Comparison of ENCODE assay signal across 9 mouse cellular contexts in genomic region chr7:30564970-30565571, GRCm38 (mm10). TPM values are rescaled to one million over a fixed set of nuclear protein-coding genes. Genes with fewer than 3 reads are reported as not detected.
DNase-seq lines count a peak whose midpoint lies in the region; ATAC-seq lines count a peak whose summit lies in the region.
"Had no signal": no experiment of that assay in that cellular context is flagged by ENCODE, and none has a peak within 500 bp of the region (broad histone marks: within the 10 kb centered on the region; RNA-seq: fewer than 3 reads in every experiment).

TSS of gene Igflr1 (plus strand) at chr7:30565427.

- H3K4me2 ChIP-seq in forebrain, embryonic 11.5 days (ENCODE audit: low read depth, low read length, severe bottlenecking) = no peak within 1 kb of the TSS
- H3K4me2 ChIP-seq in midbrain, embryonic 12.5 days (replicated peaks) = peak within 1 kb of the TSS; percentile 62; the same call in 1 of the 2 replicates
- H3K4me2 ChIP-seq in midbrain, embryonic 11.5 days = no peak within 1 kb of the TSS
- peak within 1 kb of the TSS; percentile 54; the same call in 1 of the 2 replicates for H3K4me2 ChIP-seq in neural tube, embryonic 14.5 days (ENCODE audit: low read depth, low read length)

- no peak within 1 kb of the TSS for H3K9ac ChIP-seq in forebrain, embryonic 11.5 days (ENCODE audit: low read length)
- no peak within 1 kb of the TSS for H3K9ac ChIP-seq in midbrain, embryonic 12.5 days (replicated peaks)
- H3K9ac ChIP-seq in midbrain, embryonic 11.5 days (ENCODE audit: low read length) = no peak within 1 kb of the TSS
- no peak within 1 kb of the TSS for H3K9ac ChIP-seq in neural tube, embryonic 14.5 days (replicated peaks; ENCODE audit: low read depth, low read length)

- WGBS in forebrain, embryonic 10.5 days = 95% methylated on average over 12 of the region's 12 CpGs
- 97% methylated on average over 12 of the region's 12 CpGs for WGBS in forebrain, embryonic 11.5 days
- WGBS in midbrain, embryonic 12.5 days = 94% methylated on average over 12 of the region's 12 CpGs
- 95% methylated on average over 12 of the region's 12 CpGs for WGBS in midbrain, embryonic 11.5 days
- whole genome bisulfite sequencing in neural tube, embryonic 14.5 days = 96% methylated on average over 12 of the region's 12 CpGs

- DNase-seq in forebrain, embryonic 10.5 days (ENCODE audit: extremely low spot score, low spot score) = no peak
- no peak for DNase-seq in forebrain, embryonic 11.5 days (ENCODE audit: low spot score)
- DNase-seq in midbrain, embryonic 11.5 days (ENCODE audit: low spot score, missing footprints) = no peak
- no peak for DNase-seq in right cerebral cortex, postnatal 36 days (ENCODE audit: low spot score in 2 of 2)

- H3K4me3 ChIP-seq in forebrain, embryonic 10.5 days = peak within 1 kb of the TSS; percentile 72
- no peak within 1 kb of the TSS for H3K4me3 ChIP-seq in forebrain, embryonic 11.5 days (ENCODE audit: low read depth, low read length)
- 0 out of 2 replicates have a peak within 1 kb of the TSS, but pooled peaks have one; percentile 7 for H3K4me3 ChIP-seq in midbrain, embryonic 12.5 days
- H3K4me3 ChIP-seq in midbrain, embryonic 11.5 days (ENCODE audit: low read depth, low read length) = no peak within 1 kb of the TSS
- H3K4me3 ChIP-seq in neural tube, embryonic 14.5 days (ENCODE audit: low read depth, low read length) = no peak within 1 kb of the TSS

- peaks cover 19% of the 10 kb centered on the region for H3K4me1 ChIP-seq in forebrain, embryonic 10.5 days
- H3K4me1 ChIP-seq in forebrain, embryonic 11.5 days (replicated peaks; ENCODE audit: control insufficient read depth, insufficient read depth, low read length) = peaks cover 8% of the 10 kb centered on the region; the same call in 1 of the 2 replicates
- peaks cover 18% of the 10 kb centered on the region for H3K4me1 ChIP-seq in midbrain, embryonic 12.5 days
- H3K4me1 ChIP-seq in midbrain, embryonic 11.5 days (ENCODE audit: control insufficient read depth, insufficient read depth, low read length) = peaks cover 8% of the 10 kb centered on the region
- H3K4me1 ChIP-seq in neural tube, embryonic 14.5 days (ENCODE audit: control insufficient read depth, insufficient read depth, low read length) = peaks cover 7% of the 10 kb centered on the region

- no peak within 1 kb of the TSS for H3K27ac ChIP-seq in forebrain, embryonic 10.5 days
- no peak within 1 kb of the TSS for H3K27ac ChIP-seq in forebrain, embryonic 11.5 days (ENCODE audit: low read depth, low read length)
- H3K27ac ChIP-seq in midbrain, embryonic 12.5 days (replicated peaks) = no peak within 1 kb of the TSS
- H3K27ac ChIP-seq in midbrain, embryonic 11.5 days (ENCODE audit: low read depth, low read length) = no peak within 1 kb of the TSS
- no peak within 1 kb of the TSS for H3K27ac ChIP-seq in neural tube, embryonic 14.5 days (ENCODE audit: low read depth, low read length)

- no peak for ATAC-seq in forebrain, embryonic 11.5 days (replicated peaks; ENCODE audit: low FRiP score)
- ATAC-seq in midbrain, embryonic 12.5 days (ENCODE audit: low FRiP score, low read depth) = no peak
- no peak for ATAC-seq in midbrain, embryonic 11.5 days (ENCODE audit: low FRiP score)
- ATAC-seq in inflammation-experienced regulatory T-cells, adult 6 months = peak; percentile 54
- no peak for ATAC-seq in neural tube, embryonic 14.5 days (ENCODE audit: low read depth)
- no peak for ATAC-seq in monocyte, adult 5-6 weeks (replicated peaks; ENCODE audit: insufficient number of reproducible peaks, low FRiP score, low TSS enrichment, poor library complexity, severe bottlenecking)

- H3K36me3 ChIP-seq in forebrain, embryonic 10.5 days (replicated peaks) = peaks cover 56% of the 10 kb centered on the region
- peaks cover 10% of the 10 kb centered on the region for H3K36me3 ChIP-seq in forebrain, embryonic 11.5 days (ENCODE audit: control insufficient read depth, insufficient read depth, low read length)
- H3K36me3 ChIP-seq in midbrain, embryonic 12.5 days = peaks cover 45% of the 10 kb centered on the region
- H3K36me3 ChIP-seq in midbrain, embryonic 11.5 days (ENCODE audit: control insufficient read depth, insufficient read depth, low read length) = peaks cover 23% of the 10 kb centered on the region
- peaks cover 37% of the 10 kb centered on the region for H3K36me3 ChIP-seq in neural tube, embryonic 14.5 days (ENCODE audit: control insufficient read depth, insufficient read depth, low read length)

- no peaks in the 10 kb centered on the region for H3K9me3 ChIP-seq in forebrain, embryonic 10.5 days
- H3K9me3 ChIP-seq in forebrain, embryonic 11.5 days (ENCODE audit: control insufficient read depth, low read length) = no peaks in the 10 kb centered on the region
- H3K9me3 ChIP-seq in midbrain, embryonic 12.5 days = no peaks in the 10 kb centered on the region
- no peaks in the 10 kb centered on the region for H3K9me3 ChIP-seq in midbrain, embryonic 11.5 days (ENCODE audit: control insufficient read depth, low read length)
- H3K9me3 ChIP-seq in neural tube, embryonic 14.5 days (ENCODE audit: control insufficient read depth, low read length) = no peaks in the 10 kb centered on the region

- no peaks in the 10 kb centered on the region for H3K27me3 ChIP-seq in forebrain, embryonic 10.5 days (ENCODE audit: poor library complexity, severe bottlenecking)
- H3K27me3 ChIP-seq in forebrain, embryonic 11.5 days (ENCODE audit: control insufficient read depth, insufficient read depth, low read length) = no peaks in the 10 kb centered on the region
- no peaks in the 10 kb centered on the region for H3K27me3 ChIP-seq in midbrain, embryonic 12.5 days
- no peaks in the 10 kb centered on the region for H3K27me3 ChIP-seq in midbrain, embryonic 11.5 days (ENCODE audit: control insufficient read depth, insufficient read depth, low read length)
- H3K27me3 ChIP-seq in neural tube, embryonic 14.5 days (ENCODE audit: control insufficient read depth, insufficient read depth, low read length) = no peaks in the 10 kb centered on the region
- H3K27me3 ChIP-seq: CH12.LX had no signal

RNA-seq across cellular contexts. Expression of gene Igflr1, which starts in this region (rescaled TPM):
- 5.9 and 7.1 TPM in 2 replicates for polyA plus RNA-seq in forebrain, embryonic 10.5 days (2016; fragmentation: Nextera tagmentation; extraction: Ambion mirVana)
- 4.7 and 6.0 TPM in 2 replicates for polyA plus RNA-seq in forebrain, embryonic 11.5 days (2014; fragmentation: Nextera tagmentation; extraction: Ambion mirVana)
- polyA plus RNA-seq in midbrain, embryonic 12.5 days (2016; fragmentation: Nextera tagmentation; extraction: Ambion mirVana) = 5.9 and 8.2 TPM in 2 replicates
- 4.0 and 4.1 TPM in 2 replicates for polyA plus RNA-seq in midbrain, embryonic 11.5 days (2014; fragmentation: Nextera tagmentation; extraction: Ambion mirVana)
- polyA plus RNA-seq in inflammation-experienced regulatory T-cells, adult 6 months (2017; shearing (Covaris generic)) = 100 to 1,000 TPM; 118 to 196 (median 157) TPM
- 2.8 and 3.7 TPM in 2 replicates for polyA plus RNA-seq in neural tube, embryonic 14.5 days (2014; fragmentation: Nextera tagmentation; extraction: Ambion mirVana)
- total RNA-seq in monocyte, adult 5-6 weeks (2017) = 0.43 TPM in 1 of 3 replicates, not detected in the others

Comparison
In these comparisons a context has a peak if more than half of its experiments do, and no peak if none do; other contexts are left out.
1. RNA of gene Igflr1 (polyA plus RNA-seq): 118 to 196 TPM in inflammation-experienced regulatory T-cells, adult 6 months; 5.9 to 8.2 TPM in midbrain, embryonic 12.5 days, 5.9 to 7.1 TPM in forebrain, embryonic 10.5 days, 4.7 to 6.0 TPM in forebrain, embryonic 11.5 days, 4.0 to 4.1 TPM in midbrain, embryonic 11.5 days and 2.8 to 3.7 TPM in neural tube, embryonic 14.5 days; every median in the first group is over 10 times any median in the second.
2. H3K4me3 ChIP-seq: peak in forebrain, embryonic 10.5 days (single experiment) and midbrain, embryonic 12.5 days (single experiment); none in forebrain, embryonic 11.5 days (single experiment), midbrain, embryonic 11.5 days (single experiment) and neural tube, embryonic 14.5 days (single experiment).
3. H3K4me2 ChIP-seq: peak in midbrain, embryonic 12.5 days (single experiment) and neural tube, embryonic 14.5 days (single experiment); none in forebrain, embryonic 11.5 days (single experiment) and midbrain, embryonic 11.5 days (single experiment).